Mouse (Mus musculus) hindbrain, embryonic 11.5 days (tissue): Measurements from ENCODE around the gene Chd3. TPM values are rescaled to one million over a fixed set of nuclear protein-coding genes. Genes with fewer than 3 reads are reported as not detected.

Experiments used
- ATAC-seq: fragments of 200-750 bp; cut with Nextera tagmentation; 2 replicates; pipeline ENCODE4 v1.8.0; 2017; ENCODE audit warnings: mild to moderate bottlenecking, moderate TSS enrichment, moderate library complexity; ENCODE audit not compliant: low FRiP score
- DNase-seq: peaks from one replicate; pipeline ENCODE4 v3.0.0-alpha.2; 2015; ENCODE audit warnings: low spot score
- H3K27ac ChIP-seq: fragments of 300-500 bp; sonication (generic); 2 replicates; pipeline ENCODE4 v1.5.1; 2014; ENCODE audit warnings: mild to moderate bottlenecking, low read depth, low read length
- H3K27me3 ChIP-seq: fragments of 300-500 bp; sonication (generic); 2 replicates; pipeline ENCODE4 v1.6.1; 2014; ENCODE audit warnings: mild to moderate bottlenecking, low read length, moderate library complexity, mixed read lengths; ENCODE audit not compliant: control insufficient read depth, insufficient read depth
- H3K36me3 ChIP-seq: fragments of 300-500 bp; sonication (generic); 2 replicates; pipeline ENCODE4 v1.6.1; 2014; ENCODE audit warnings: mild to moderate bottlenecking, low read length, moderate library complexity, mixed read lengths; ENCODE audit not compliant: control insufficient read depth, insufficient read depth
- H3K4me1 ChIP-seq: fragments of 300-500 bp; sonication (generic); replicated peaks from 2 replicates; pipeline ENCODE4 v1.6.1; 2014; ENCODE audit warnings: low read length, mixed read lengths; ENCODE audit not compliant: control insufficient read depth, insufficient read depth
- H3K4me2 ChIP-seq: fragments of 300-500 bp; sonication (generic); replicated peaks from 2 replicates; pipeline ENCODE4 v1.6.1; 2014; ENCODE audit warnings: mild to moderate bottlenecking, low read depth, low read length
- H3K4me3 ChIP-seq: fragments of 300-500 bp; sonication (generic); 2 replicates; pipeline ENCODE4 v1.5.1; 2014; ENCODE audit warnings: low read depth, low read length
- H3K9ac ChIP-seq: fragments of 300-500 bp; sonication (generic); 2 replicates; pipeline ENCODE4 v1.6.1; 2014; ENCODE audit warnings: low read depth, low read length
- H3K9me3 ChIP-seq: fragments of 300-500 bp; sonication (generic); 2 replicates; pipeline ENCODE4 v1.6.1; 2016; ENCODE audit warnings: low read length; ENCODE audit not compliant: control insufficient read depth
- WGBS: fragments of 180-500 bp; shearing (Covaris S2); extraction: QIAGEN DNeasy Blood & Tissue Kit; methylation state at CpG from one replicate; pipeline ENCODE4 v1.1.7; 2014; 5-methylcytosine and 5-hydroxymethylcytosine counted together
- polyA plus RNA-seq: library from polyadenylated mRNA; unstranded; fragments of >200 nt; fragmentation: Nextera tagmentation; extraction: Ambion mirVana; gene quantifications from 2 replicates; pipeline ENCODE4 v1.2.1, GENCODE M21; 2014

The Chd3 gene
- polyA plus RNA-seq, 1 experiment from 2014 or later = 57.1 TPM

DNA sequence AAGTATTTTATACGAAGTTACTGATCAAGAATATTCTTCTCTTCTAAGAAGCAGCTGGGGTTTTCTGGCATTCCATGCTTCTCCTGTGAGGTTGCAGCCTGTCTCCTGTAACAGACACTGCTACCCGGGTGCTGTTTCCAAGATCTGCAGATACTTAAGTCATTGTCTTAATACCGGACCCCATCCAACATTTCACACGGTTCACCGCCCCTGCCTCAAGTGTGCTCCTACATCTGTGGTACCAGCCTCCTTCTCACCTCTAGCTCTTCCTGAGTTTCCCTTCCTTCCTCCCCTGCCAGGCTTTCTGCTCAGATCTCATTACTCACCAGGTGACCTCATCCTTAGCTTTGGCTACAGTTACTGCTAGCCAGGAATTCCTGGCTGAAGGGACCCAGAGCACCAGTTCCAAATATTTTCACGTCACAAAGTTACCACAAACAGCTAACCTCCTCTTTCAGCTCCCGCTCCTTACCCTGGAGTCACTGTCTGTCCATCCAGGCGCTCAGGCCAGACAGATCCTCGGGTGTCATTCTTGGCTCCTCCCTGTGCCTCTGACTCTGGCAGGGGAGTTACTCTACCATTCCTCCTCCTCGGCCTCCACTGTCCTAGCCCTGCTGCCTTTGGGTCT lies 13.4 kb upstream of the Chd3 start:
- Histone ChIP-seq H3K27me3 (no peaks in the 10 kb centered on the region), H3K9ac (no peak overlapping the region), H3K36me3 (no peaks in the 10 kb centered on the region), H3K4me2 (no peak overlapping the region), H3K9me3 (no peaks in the 10 kb centered on the region), H3K4me3 (no peak overlapping the region), H3K27ac (no peak overlapping the region), H3K4me1 (no peaks in the 10 kb centered on the region)
- DNase-seq (no peak), ATAC-seq (no peak)
- WGBS = 76% methylated on average over 10 of the region's 10 CpGs

DNA sequence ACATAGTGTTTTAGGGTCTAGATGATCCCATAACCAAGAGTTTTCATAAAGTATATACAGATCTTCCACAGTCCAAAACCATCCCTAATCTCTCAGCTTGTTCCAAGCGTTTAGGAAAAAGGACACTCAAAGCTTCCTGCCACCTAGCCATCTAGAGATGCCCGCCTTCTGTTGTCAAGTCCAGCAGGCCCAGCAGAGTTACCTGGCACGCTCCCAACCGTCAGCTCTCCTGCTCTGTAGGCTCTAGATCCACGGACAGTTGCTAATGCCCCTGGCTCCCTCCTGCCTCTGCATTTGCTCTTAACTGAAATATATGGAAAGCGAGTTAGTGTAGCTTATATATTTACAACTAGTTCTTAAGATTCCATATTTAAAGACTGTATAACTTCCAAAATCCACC lies 12.2 kb upstream of the Chd3 start:
- Histone ChIP-seq H3K27ac (no peak overlapping the region), H3K9ac (no peak overlapping the region), H3K9me3 (no peaks in the 10 kb centered on the region), H3K4me3 (no peak overlapping the region), H3K27me3 (no peaks in the 10 kb centered on the region), H3K36me3 (no peaks in the 10 kb centered on the region), H3K4me2 (no peak overlapping the region), H3K4me1 (no peaks in the 10 kb centered on the region)
- DNase-seq (no peak), ATAC-seq (no peak)
- 92% methylated on average over 6 of the region's 6 CpGs for WGBS

DNA sequence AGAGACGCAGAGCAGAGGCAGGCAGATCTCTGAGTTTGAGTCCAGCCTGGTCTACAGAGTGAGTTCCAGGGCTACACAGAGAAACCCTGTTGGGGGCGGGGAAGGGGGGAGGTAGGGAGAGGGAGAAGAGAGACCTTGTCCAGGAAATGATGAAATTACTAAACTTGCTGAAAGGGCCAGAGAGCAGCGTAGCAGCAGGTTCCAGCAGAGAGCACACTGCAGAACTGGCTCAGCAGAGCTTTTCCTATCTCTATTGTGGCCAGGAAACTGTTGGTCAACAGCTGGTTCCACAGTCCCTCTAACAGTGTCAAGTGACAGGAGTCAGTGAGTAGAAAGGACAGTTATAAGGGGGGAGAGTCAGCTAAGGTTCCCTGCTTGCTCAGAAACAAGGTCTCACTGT lies 10.4 kb upstream of the Chd3 start:
- H3K27me3 ChIP-seq = no peaks in the 10 kb centered on the region
- no peak overlapping the region for H3K9ac ChIP-seq
- ATAC-seq = no peak
- no peak overlapping the region for H3K4me3 ChIP-seq
- H3K27ac ChIP-seq = no peak overlapping the region
- no peaks in the 10 kb centered on the region for H3K36me3 ChIP-seq
- no peaks in the 10 kb centered on the region for H3K4me1 ChIP-seq
- no peak for DNase-seq
- no peaks in the 10 kb centered on the region for H3K9me3 ChIP-seq
- no peak overlapping the region for H3K4me2 ChIP-seq
- 78% methylated on average over 3 of the region's 3 CpGs for WGBS

DNA sequence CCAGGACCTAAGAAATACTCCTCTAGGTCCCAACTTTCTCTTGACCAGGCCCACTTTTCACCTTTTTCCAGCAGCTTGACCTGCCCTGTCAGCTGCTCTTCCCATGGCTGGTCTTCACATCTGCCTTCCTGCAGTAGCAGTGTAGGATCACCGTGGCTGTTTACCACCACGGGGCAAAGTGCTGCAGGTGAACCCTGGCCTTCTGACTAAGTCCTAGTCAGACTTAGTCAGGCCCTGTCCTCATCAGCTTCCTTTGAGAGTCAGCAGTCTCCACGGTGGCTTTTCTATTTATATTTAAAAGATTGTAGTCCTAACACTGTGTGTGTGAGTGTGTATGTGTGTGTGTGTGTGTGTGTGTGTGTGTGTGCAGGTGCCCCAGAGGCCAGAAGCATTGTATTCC lies 8.6 kb upstream of the Chd3 start:
- Histone ChIP-seq H3K4me2 (no peak overlapping the region), H3K4me1 (no peaks in the 10 kb centered on the region; the same call in 1 of the 2 replicates), H3K27me3 (no peaks in the 10 kb centered on the region), H3K4me3 (no peak overlapping the region), H3K9me3 (no peaks in the 10 kb centered on the region), H3K36me3 (no peaks in the 10 kb centered on the region), H3K27ac (no peak overlapping the region), H3K9ac (no peak overlapping the region)
- ATAC-seq = no peak
- 78% methylated on average over 3 of the region's 3 CpGs for WGBS
- no peak for DNase-seq

DNA sequence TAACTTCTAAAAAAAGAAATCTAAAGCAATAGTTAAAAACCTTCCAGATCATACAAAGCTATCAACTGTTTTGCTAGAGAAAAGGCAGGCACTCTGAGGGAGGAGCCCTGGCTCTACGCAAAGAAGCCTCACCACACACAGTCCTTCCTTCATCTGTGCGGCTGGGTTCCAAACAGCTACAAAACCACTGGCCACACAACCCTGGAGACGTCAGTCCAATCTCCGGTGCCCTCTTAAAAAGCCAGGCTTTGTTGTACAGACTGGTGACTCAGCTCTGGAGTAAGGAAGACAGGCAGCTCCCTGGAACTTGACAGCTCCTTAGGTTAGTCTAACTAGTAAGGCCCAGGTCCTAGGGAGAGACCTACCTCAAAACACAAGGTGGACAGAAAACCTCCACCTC lies 6.4 kb upstream of the Chd3 start:
- WGBS = 88% methylated on average over 4 of the region's 4 CpGs
- no peak overlapping the region for H3K9ac ChIP-seq
- peaks cover 11% of the 10 kb centered on the region for H3K4me1 ChIP-seq
- H3K27ac ChIP-seq = no peak overlapping the region
- no peak overlapping the region for H3K4me2 ChIP-seq
- ATAC-seq = no peak
- H3K4me3 ChIP-seq = no peak overlapping the region
- H3K27me3 ChIP-seq = no peaks in the 10 kb centered on the region
- no peak for DNase-seq
- H3K9me3 ChIP-seq = no peaks in the 10 kb centered on the region
- no peaks in the 10 kb centered on the region for H3K36me3 ChIP-seq

DNA sequence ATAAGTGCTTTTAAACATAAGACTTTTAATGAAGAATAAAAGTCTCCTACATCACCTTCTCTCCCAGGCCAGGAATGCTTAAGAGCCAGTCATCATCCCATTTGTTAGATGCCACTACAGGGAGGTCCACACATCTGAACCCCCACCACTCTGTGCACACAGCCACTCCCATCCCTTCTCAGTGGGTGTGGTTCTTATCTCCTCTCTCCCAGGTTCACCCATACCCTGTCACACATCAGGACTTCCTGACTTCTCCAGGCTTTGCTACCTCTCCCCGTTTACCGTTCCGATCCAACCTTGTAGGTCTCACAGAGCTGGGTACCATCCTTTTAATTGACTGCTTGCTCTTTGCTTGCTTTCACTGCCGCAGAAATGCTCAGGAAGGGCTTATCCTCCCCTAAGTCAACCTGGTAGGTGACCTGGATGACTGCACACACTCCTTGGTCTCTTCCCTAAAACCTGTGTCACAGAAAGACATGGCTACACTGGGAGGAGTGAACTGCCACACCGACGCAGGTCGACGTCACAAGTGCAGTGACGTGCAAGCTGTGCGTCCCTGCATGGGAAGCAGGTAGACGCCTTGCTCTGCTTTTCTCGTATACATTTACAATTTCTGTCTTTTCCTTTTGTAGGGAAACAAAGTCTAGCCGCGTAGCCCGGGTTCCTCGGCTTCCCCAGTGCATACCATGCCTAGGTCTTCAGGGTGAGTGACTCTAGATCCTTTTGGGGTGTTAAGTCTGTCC lies 4.2 kb upstream of the Chd3 start:
- ATAC-seq (no peak), DNase-seq (no peak)
- no peaks in the 10 kb centered on the region for H3K9me3 ChIP-seq
- 91% methylated on average over 16 of the region's 16 CpGs for WGBS
- no peak overlapping the region for H3K9ac ChIP-seq
- H3K4me2 ChIP-seq = no peak overlapping the region
- no peak overlapping the region for H3K27ac ChIP-seq
- no peaks in the 10 kb centered on the region for H3K36me3 ChIP-seq
- no peak overlapping the region for H3K4me3 ChIP-seq
- peaks cover 11% of the 10 kb centered on the region for H3K4me1 ChIP-seq
- no peaks in the 10 kb centered on the region for H3K27me3 ChIP-seq

DNA sequence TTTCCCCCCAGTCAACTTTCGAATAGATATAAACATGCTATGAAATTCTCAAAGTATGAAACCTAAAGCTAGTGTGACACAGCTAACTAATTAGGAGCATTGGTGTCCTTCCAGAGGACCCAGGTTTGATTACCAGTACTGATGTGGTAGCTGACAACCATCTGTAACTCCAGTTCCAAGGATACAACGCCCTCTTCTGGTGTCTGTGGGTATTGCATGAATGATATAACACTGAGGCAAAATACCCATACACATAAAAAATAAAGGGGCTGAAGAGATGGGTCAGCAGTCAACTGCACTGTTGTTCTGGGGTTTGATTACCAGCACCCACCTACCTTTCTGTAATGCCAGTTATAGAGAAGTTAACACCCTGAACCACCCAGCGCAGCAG lies 3.6 kb upstream of the Chd3 start:
- no peaks in the 10 kb centered on the region for H3K9me3 ChIP-seq
- H3K4me2 ChIP-seq = no peak overlapping the region
- no peak for DNase-seq
- no peak overlapping the region for H3K4me3 ChIP-seq
- H3K27ac ChIP-seq = peak overlapping the region; percentile 75; the same call in 1 of the 2 replicates
- no peak for ATAC-seq
- whole genome bisulfite sequencing = 66% methylated on average over 3 of the region's 3 CpGs
- no peak overlapping the region for H3K9ac ChIP-seq
- no peaks in the 10 kb centered on the region for H3K27me3 ChIP-seq
- H3K36me3 ChIP-seq = no peaks in the 10 kb centered on the region
- H3K4me1 ChIP-seq = peaks cover 14% of the 10 kb centered on the region

DNA sequence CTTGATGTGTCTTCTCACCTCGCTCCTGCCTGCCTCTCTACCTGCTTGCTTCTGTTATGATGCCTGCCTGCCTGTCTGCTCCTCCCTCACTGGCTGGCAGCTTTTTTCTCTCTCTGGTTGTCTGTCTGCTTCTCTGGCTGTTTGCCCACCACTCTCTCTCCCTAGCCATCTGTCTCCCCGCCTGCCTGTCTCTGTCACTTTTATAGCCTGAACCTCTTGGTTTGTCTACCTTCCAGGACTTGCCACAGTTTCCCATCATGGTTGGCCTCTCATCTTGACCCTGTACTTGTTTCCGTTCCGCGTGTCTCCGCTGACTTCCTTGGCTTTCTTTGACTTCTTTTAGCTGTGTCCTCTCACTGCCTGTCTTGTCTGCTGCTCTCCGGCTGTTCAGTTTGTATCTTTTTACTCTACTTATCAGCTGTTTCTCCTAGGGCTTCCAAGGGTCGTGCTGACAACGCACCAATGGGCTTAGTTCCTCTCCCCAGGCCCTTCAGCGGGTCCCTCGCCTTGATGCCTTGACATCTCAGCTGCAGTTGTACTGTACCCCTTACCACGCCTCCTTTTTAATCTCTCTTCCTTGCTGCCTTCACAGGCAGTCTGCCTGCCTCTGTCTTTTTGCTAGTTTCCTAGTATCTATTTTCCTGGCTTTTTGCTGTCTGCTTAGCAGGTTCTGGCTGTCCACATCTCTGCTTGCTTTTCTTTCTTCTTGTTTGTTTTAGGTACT lies 3.0 kb upstream of the Chd3 start:
- Histone ChIP-seq H3K4me3 (peak overlapping the region; percentile 3; the same call in 1 of the 2 replicates), H3K36me3 (no peaks in the 10 kb centered on the region), H3K27me3 (no peaks in the 10 kb centered on the region), H3K27ac (peak overlapping the region; percentile 75), H3K4me1 (peaks cover 14% of the 10 kb centered on the region), H3K4me2 (no peak overlapping the region), H3K9ac (peak overlapping the region; percentile 20), H3K9me3 (no peaks in the 10 kb centered on the region)
- ATAC-seq = no peak
- DNase-seq = no peak
- WGBS = 52% methylated on average over 12 of the region's 12 CpGs
